Mouse (Mus musculus) activated CD4-positive, CD25-positive, alpha-beta regulatory T cell, adult 9 weeks (primary cell): ENCODE data around the gene Olfr1359. TPM values are rescaled to one million over a fixed set of nuclear protein-coding genes. Genes with fewer than 3 reads are reported as not detected.

Source experiments
- polyA plus RNA-seq: library from polyadenylated mRNA; unstranded; fragments of 100-300 nt; shearing (Covaris generic); gene quantifications from one replicate; pipeline ENCODE4 v1.2.1, GENCODE M21; 2017

Gene Olfr1359
- not detected for polyA plus RNA-seq

DNA sequence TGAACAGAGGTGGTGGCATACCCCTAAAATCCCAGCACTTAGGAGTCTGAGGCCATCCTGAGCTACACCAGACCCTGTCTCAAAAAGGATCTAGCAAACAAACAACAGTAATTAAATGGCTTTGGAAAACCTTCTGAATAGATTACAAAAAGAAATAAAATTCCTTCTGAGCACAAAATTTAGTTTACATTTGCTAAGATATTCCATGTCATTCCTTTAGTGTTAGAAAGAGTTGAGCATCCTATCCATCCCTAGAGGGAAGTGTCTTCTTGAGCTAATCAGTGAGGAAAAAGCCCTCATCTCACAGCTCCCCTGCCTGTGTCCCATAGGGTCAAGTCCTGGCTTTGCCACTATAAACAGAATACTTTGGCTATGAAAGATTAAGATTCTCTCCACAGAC, at the start of gene Olfr1359:
Olfr1359 (plus strand) TSS at position 301 of the 400 bp plus-strand sequence.

DNA sequence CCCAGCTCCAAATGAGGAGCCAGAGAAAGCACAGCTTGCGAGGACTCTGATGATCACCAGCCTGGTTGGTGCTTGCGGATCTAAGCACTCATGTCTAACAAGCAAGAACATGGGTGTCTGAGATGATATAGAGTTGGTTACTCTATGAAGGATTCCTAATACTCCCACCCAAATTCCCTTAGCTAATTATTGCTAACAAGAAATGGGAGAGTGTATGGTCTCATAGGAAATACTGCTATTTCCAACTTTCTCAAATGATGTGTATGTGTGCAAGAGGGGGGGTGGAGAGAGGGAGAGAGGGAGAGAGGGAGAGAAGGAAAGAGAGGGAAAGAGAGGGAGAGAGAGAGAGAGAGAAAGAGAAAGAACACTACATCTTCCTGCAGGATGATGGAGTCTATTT, 34.6 kb upstream of the Olfr1359 start, which contains the start of gene Olfr1361:
Olfr1361 (minus strand) TSS at position 101 of the 400 bp plus-strand sequence.

DNA sequence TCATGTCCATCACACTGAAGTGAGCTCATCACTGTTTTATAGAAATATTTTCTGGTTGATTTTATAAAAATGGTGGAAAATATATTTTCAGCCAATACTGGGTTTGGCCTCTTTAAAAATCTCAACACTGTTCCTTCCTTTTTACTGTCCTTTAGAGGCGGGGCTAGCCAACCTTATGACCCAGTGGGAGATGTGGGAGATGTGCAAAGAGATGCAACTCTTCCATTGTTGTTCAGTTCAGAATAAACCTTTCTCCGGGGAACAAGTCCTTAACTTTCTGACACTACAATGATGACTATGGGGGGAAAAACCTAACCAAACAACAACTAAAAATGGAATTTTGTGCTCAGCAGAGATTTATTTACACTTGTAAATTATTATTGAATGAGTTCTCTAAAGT, 20.6 kb upstream of the Olfr1359 start, which contains the start of gene Olfr1360:
Olfr1360 (minus strand) TSS at position 101 of the 400 bp plus-strand sequence.

GRCm38 (mm10) chr13:21715864-21716539, 18.1 kb downstream of the Olfr1359 start, which contains the start of the genes Hist1h2bl and Hist1h2ai:
Gene Hist1h2bl, minus strand, starts transcription at chr13:21716143.
Gene Hist1h2ai, plus strand, starts transcription at chr13:21716422.

GRCm38 (mm10) chr13:21717397-21718357, 19.8 kb downstream of the Olfr1359 start, which contains the start of gene Hist1h3h:
Gene Hist1h3h, plus strand, starts transcription at chr13:21717659.

GRCm38 (mm10) chr13:21721757-21722372, 24.0 kb downstream of the Olfr1359 start, which contains the start of gene Hist1h2bm:
Gene Hist1h2bm, plus strand, starts transcription at chr13:21722044.

DNA sequence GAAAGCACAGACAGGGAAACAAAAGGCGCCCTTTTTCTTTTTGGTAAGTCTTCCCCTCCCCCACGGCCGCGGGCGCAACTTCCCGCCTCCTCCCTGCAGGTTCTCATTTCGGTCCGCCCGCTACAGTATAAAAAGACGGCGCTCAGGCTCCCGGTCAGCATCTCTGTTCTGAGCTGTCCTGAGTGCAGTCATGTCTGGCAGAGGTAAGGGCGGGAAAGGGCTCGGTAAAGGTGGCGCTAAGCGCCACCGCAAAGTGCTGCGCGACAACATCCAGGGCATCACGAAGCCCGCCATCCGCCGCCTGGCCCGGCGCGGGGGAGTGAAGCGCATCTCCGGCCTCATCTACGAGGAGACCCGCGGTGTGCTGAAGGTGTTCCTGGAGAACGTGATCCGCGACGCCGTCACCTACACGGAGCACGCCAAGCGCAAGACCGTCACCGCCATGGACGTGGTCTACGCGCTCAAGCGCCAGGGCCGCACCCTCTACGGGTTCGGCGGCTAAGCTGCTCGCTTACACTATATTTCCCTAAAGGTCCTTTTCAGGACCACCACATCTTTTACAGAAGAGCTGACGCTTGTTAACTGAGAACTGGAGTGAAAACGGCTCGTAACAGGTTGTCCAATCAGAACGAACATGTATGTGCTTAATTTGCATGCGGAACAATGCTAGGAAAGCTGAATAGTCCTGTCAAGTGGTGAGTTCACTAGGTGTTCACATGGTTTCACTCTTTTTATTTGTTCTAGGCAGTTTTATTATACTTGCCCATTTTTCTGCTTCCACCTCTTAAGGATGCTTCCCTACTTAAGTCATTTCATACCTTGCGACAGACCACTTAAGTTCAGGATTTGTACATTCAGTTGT, 37.2 kb downstream of the Olfr1359 start, which contains the start of gene Hist1h4j:
Hist1h4j (plus strand) TSS at position 159 of the 862 bp plus-strand sequence.

GRCm38 (mm10) chr13:21750159-21751017, 52.5 kb downstream of the Olfr1359 start, which contains the start of gene Hist1h4k:
Gene Hist1h4k, minus strand, starts transcription at chr13:21750505.

DNA sequence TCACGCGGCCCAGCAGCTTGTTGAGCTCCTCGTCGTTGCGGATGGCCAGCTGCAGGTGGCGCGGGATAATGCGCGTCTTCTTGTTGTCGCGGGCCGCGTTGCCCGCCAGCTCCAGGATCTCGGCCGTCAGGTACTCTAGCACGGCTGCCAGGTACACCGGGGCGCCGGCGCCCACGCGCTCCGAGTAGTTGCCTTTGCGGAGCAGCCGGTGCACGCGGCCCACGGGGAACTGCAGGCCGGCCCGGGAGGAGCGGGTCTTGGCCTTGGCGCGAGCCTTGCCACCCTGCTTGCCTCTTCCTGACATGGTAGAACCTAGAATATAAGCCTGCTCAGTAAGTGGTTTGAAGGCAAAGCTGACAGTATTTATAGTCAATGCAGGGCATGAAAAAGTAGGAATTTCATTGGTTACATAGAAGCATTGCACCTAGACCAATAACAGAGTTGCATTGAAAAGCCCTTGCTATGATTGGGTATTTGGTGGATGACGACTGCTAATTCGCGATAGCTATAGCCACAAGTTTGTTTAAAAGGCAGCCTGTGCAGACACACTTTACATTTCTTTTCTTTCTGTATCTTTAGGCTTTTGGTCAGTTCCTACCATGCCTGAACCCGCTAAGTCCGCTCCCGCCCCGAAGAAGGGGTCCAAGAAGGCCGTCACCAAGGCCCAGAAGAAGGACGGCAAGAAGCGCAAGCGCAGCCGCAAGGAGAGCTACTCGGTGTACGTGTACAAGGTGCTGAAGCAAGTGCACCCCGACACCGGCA, 55.8 kb downstream of the Olfr1359 start, which contains the start of the genes Hist1h2ak and Hist1h2bn:
Hist1h2ak (minus strand) TSS at position 304 of the 762 bp plus-strand sequence.
Hist1h2bn (plus strand) TSS at position 600 of the 762 bp plus-strand sequence.

Other genes with a start within 250 kb of the Olfr1359 start
- gene Zscan26, start 244.4 kb upstream of the Olfr1359 start, polyA plus RNA-seq = 10.4 TPM
- not detected for gene Nkapl, start 229.6 kb upstream of the Olfr1359 start, polyA plus RNA-seq
- not detected for gene Zkscan4, start 219.2 kb upstream of the Olfr1359 start, polyA plus RNA-seq
- gene Gm10065, start 218.7 kb upstream of the Olfr1359 start, polyA plus RNA-seq = not detected
- not detected for gene AK157302, start 202.9 kb upstream of the Olfr1359 start, polyA plus RNA-seq
- gene Gm11273, start 196.7 kb upstream of the Olfr1359 start, polyA plus RNA-seq = 14.1 TPM
- gene Zkscan8, start 167.0 kb upstream of the Olfr1359 start, polyA plus RNA-seq = 9.4 TPM
- not detected for gene Olfr1366, start 155.3 kb upstream of the Olfr1359 start, polyA plus RNA-seq
- not detected for gene Olfr1535, start 138.2 kb upstream of the Olfr1359 start, polyA plus RNA-seq
- not detected for gene Olfr1364, start 116.4 kb upstream of the Olfr1359 start, polyA plus RNA-seq
- not detected for gene Olfr1362, start 84.1 kb upstream of the Olfr1359 start, polyA plus RNA-seq
- not detected for gene Olfr11, start 55.6 kb upstream of the Olfr1359 start, polyA plus RNA-seq
- gene Olfr1361, start 34.7 kb upstream of the Olfr1359 start, polyA plus RNA-seq = not detected
- not detected for gene Olfr1360, start 20.7 kb upstream of the Olfr1359 start, polyA plus RNA-seq
- not detected for gene Hist1h2bl, start 18.0 kb downstream of the Olfr1359 start, polyA plus RNA-seq
- gene Hist1h2ai, start 18.3 kb downstream of the Olfr1359 start, polyA plus RNA-seq = not detected
- not detected for gene Hist1h3h, start 19.5 kb downstream of the Olfr1359 start, polyA plus RNA-seq
- gene Hist1h2bm, start 23.9 kb downstream of the Olfr1359 start, polyA plus RNA-seq = 0.72 TPM
- gene Hist1h4j, start 37.0 kb downstream of the Olfr1359 start, polyA plus RNA-seq = 0.42 TPM
- 15.6 TPM for gene Hist1h4k, start 52.4 kb downstream of the Olfr1359 start, polyA plus RNA-seq
- gene Hist1h2ak, start 55.7 kb downstream of the Olfr1359 start, polyA plus RNA-seq = 2.0 TPM
- 2.6 TPM for gene Hist1h2bn, start 56.0 kb downstream of the Olfr1359 start, polyA plus RNA-seq
- 10.2 TPM for gene Hist1h1b, start 82.5 kb downstream of the Olfr1359 start, polyA plus RNA-seq
- gene Hist1h3i, start 85.3 kb downstream of the Olfr1359 start, polyA plus RNA-seq = not detected
- not detected for gene Hist1h2an, start 89.1 kb downstream of the Olfr1359 start, polyA plus RNA-seq
- gene Hist1h2bp, start 89.3 kb downstream of the Olfr1359 start, polyA plus RNA-seq = 1.8 TPM
- 9.2 TPM for gene Hist1h2bq, start 112.1 kb downstream of the Olfr1359 start, polyA plus RNA-seq
- not detected for gene Hist1h2ao, start 112.4 kb downstream of the Olfr1359 start, polyA plus RNA-seq
- gene Hist1h4m, start 113.6 kb downstream of the Olfr1359 start, polyA plus RNA-seq = 32.8 TPM
- gene Hist1h4n, start 134.1 kb downstream of the Olfr1359 start, polyA plus RNA-seq = 20.2 TPM
- 122 TPM for gene Hist1h2ap, start 135.4 kb downstream of the Olfr1359 start, polyA plus RNA-seq
- 8.9 TPM for gene Hist1h2br, start 135.6 kb downstream of the Olfr1359 start, polyA plus RNA-seq
- 0.32 TPM for gene Zfp184, start 247.0 kb downstream of the Olfr1359 start, polyA plus RNA-seq